Mouse (Mus musculus): ENCODE measurements around the gene Josd2. TPM values are rescaled to one million over a fixed set of nuclear protein-coding genes. Genes with fewer than 3 reads are reported as not detected.

The Josd2 gene
- total RNA-seq, 2 experiments from 2014 or later = 12.5 to 18.2 TPM

GRCm38 (mm10) chr7:44445528-44445923 lies 22.3 kb upstream of the Josd2 start:
- no peak for ATAC-seq (ENCODE audit: poor library complexity, severe bottlenecking)

DNA sequence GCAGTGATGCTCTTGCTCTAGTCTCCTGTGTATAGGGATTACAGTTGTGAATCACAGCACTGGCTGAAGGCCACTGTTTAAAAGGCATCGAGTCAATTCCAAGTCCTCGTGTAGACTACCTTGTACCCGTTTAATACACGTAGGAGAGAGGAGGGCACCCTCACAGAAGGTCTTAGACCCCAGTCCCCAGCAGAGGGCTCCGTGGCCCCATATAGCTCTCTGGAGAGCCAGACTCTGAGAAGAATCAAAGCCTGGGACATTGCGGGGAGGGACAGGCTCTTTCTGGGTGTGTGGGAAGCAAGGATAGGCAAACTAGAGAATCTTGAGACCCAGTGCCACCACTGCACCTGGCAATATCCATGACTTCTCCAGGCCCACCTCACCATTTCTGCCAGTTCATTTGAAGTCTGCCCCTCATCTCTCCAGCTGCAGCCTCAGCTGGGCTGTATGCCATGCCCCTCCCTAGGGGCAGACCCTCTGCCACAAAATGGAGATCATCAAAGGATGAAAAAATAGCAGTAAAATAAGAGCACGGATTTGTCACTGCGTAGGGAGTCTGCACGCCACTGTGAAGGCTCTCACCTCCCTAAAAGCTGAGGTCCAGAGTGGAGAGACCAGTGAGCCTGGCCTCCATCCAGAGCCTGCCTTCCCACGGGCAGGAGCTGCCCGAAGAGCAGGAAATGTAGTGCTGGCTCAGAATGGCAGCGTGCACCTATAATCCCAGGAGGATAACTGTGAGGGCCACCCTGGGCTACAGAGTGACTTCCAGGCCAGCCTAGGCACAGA lies 21.5 kb upstream of the Josd2 start:
- no peak for ATAC-seq (ENCODE audit: poor library complexity, severe bottlenecking)

GRCm38 (mm10) chr7:44453256-44453655 lies 14.5 kb upstream of the Josd2 start:
- peak; percentile 33; the same call in 1 of the 2 replicates for ATAC-seq (ENCODE audit: poor library complexity, severe bottlenecking)

GRCm38 (mm10) chr7:44456302-44456701 lies 11.5 kb upstream of the Josd2 start:
- no peak for ATAC-seq (ENCODE audit: poor library complexity, severe bottlenecking)

DNA sequence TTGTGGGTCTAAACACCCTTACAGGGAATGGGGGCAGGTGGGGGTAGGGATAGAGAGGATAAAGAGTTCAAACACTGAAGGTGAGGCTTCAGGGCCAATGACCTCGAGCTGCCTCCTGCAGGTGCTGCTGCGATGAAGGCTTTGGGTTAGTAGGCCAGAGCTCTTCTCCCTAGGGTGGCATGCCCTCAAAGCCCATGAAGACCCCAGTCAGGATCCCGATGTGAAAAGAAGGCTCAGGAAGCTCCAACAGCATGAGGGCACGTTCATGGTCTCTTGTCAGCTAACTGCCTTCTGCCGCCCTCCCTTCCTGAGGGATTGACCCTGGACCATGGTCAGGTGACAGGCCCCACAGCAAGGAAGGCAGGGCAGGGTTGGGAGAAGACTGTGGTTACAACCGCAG lies 7.7 kb upstream of the Josd2 start:
- no peak for ATAC-seq (ENCODE audit: poor library complexity, severe bottlenecking)

- no peak for ATAC-seq (ENCODE audit: poor library complexity, severe bottlenecking)
Observed at GRCm38 (mm10) chr7:44460767-44461502, 6.8 kb upstream of the Josd2 start.

- ATAC-seq (ENCODE audit: poor library complexity, severe bottlenecking) = no peak
Observed at GRCm38 (mm10) chr7:44461503-44462217, 6.1 kb upstream of the Josd2 start.

DNA sequence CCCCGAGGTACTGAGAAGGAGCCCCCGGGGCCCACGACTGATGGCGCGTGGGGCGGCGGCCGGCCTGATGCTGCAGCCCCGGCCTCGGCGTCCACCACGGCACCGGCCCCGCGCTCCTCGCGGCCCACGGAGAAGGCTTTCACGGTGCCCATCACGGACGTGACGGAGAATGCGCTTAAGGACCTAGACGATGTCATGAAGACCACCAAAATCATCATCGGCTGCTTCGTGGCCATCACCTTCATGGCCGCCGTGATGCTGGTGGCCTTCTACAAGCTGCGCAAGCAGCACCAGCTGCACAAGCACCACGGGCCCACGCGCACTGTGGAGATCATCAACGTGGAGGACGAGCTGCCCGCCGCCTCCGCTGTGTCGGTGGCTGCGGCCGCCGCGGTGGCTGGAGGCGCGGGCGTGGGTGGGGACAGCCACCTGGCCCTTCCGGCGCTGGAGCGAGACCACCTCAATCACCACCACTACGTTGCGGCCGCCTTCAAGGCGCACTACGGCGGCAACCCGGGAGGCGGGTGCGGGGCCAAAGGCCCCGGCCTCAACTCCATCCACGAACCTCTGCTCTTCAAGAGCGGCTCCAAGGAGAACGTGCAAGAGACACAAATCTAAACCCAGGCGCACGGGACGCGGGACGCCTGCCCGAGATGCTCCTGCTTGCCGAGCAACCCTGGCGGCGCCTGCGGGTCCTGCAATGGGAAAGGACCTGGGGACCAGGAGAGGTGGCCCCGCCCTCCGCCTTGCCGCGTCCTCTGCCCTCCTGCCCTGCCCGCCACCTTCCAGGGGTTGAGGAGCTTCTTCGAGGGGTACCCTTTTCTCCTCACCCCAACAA lies 5.3 kb upstream of the Josd2 start:
- ATAC-seq (ENCODE audit: poor library complexity, severe bottlenecking) = no peak

DNA sequence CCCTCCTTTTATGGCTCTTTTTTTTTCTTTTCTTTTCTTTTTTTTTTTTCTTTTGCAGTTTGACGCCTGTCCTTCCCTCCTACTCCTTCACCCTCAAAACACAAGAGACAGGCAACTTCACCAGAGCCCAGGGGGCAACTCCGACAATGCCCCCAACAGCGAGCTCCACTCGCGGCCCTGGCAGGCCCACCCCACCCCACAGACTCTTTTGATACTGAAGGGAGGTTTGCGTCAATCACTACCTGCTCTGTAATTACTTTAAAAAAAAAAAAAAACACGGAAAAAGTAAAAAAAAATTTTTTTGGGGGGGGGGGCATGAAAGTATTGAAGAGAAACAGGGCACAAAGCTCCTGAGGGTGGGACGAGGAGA lies 4.7 kb upstream of the Josd2 start:
- no peak for ATAC-seq (ENCODE audit: poor library complexity, severe bottlenecking)

DNA sequence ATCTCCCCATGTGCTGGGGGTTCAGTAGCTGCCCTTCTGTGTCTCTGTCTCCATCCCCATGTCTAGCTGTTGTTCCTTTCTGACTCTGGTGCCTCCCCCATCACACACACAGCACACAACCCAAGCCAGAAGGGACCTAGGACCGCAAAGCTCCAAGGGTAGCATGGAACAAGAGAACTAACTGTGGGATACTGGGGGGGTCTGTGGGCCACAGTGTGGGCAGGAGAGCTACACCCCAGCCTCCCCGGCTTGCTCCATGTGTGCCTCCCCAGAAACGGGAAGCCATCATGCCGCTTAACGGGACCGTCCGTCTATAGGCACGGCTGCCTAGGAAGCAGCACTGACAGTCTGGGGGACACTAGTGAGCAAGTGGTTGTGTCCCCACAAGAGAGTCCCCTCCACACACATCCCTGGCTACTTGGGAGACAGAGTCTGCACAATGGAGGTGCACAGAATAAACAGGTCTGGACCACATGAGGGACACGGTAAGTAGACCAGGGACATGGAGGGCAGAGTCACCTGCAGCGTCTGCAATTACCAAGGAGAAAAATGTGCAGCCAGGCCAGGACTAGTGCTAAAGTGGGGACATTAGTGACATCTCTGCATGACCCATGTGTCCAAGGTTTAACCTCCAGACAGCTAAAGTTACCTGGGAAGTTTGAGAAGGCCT lies 4.1 kb upstream of the Josd2 start:
- no peak for ATAC-seq (ENCODE audit: poor library complexity, severe bottlenecking)

DNA sequence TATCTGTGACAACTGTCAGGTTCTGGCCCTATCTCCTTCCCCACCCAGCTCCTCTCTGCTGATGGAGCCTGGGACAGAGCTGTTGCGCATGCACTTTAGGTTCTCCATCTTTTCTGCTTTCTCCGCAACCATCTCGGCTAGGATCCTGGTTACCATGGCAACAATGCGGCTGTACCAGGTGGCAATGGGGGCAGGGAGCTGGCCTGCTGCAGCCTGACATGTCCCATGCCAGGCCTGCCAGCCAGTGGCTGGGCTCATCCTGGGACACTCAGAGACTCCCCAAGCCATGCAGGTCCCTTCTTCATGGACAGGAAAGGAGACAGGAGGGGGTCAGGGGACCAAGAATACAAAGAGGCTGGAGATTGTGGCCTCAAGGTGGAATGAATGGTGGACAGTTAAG lies 3.3 kb upstream of the Josd2 start:
- ATAC-seq (ENCODE audit: poor library complexity, severe bottlenecking) = no peak

GRCm38 (mm10) chr7:44465111-44465510 lies 2.7 kb upstream of the Josd2 start, which contains the start of gene Aspdh:
Gene Aspdh, plus strand, starts transcription at chr7:44465391.
- ATAC-seq (ENCODE audit: poor library complexity, severe bottlenecking) = no peak

DNA sequence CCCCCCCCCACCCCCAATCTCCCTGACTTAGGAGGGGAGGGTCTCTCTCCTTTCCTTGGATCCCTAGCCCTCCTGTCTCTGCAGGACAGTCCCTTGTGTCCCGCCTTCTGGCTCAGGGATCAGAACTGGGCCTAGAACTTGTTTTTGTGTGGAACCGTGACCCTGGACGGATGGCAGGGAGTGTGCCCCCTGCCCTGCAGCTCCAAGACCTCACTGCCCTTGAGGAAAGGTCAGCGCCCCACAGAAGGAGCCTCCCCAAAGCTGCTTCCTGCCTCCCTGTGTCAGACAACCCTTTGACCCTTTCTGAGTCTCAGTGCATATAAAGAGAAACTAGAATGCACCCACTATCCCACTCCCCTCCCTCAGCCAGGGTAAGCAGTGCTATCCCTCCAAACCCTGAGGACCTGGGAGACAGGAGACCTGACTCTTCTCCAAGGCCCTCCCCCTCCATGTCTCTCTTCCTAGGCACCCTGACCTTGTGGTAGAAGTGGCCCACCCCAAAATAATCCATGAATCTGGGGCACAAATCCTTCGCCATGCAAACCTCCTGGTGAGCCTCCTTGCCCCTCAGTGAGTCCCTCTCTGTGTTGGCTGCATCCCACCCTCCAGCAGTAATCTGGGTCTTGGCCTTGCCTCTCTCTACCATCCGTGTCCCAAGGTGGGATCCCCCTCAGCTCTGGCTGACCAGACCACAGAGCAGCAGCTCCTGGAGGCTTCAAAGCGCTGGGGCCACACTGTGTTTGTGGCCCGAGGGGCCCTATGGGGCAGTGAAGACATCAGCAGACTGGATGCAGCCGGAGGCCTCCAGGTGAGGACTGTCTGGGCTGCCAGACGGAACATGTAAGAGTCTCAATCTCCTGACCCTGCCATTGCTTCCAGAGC lies 1.5 kb upstream of the Josd2 start:
- ATAC-seq (ENCODE audit: poor library complexity, severe bottlenecking) = no peak

GRCm38 (mm10) chr7:44466888-44467311 lies 880 bp upstream of the Josd2 start:
- no peak for ATAC-seq (ENCODE audit: poor library complexity, severe bottlenecking)

- no peak for ATAC-seq (ENCODE audit: poor library complexity, severe bottlenecking)
Observed at GRCm38 (mm10) chr7:44468644-44469285, 985 bp downstream of the Josd2 start.

- no peak for ATAC-seq (ENCODE audit: poor library complexity, severe bottlenecking)
Observed at GRCm38 (mm10) chr7:44469677-44470675, 2.2 kb downstream of the Josd2 start.

Data from megakaryocyte, adult 5-6 weeks (primary cell).